Mouse (Mus musculus): ENCODE measurements around the gene Amd1. TPM values are rescaled to one million over a fixed set of nuclear protein-coding genes. Genes with fewer than 3 reads are reported as not detected.

Gene Amd1
- polyA plus RNA-seq, 1 experiment from 2014 or later = 83.3 TPM

GRCm38 (mm10) chr10:40258401-40258966, 43.5 kb downstream of the Amd1 start:
- peak; percentile 87 for DNase-seq (ENCODE audit: low spot score)
- H3K27ac ChIP-seq = peak overlapping the region; percentile 97
- no peaks in the 10 kb centered on the region for H3K27me3 ChIP-seq (ENCODE audit: low read depth, poor library complexity, severe bottlenecking)
- 2% methylated on average over 12 of the region's 12 CpGs for WGBS
- H3K36me3 ChIP-seq = peaks cover 23% of the 10 kb centered on the region
- H3K4me1 ChIP-seq = peaks cover 21% of the 10 kb centered on the region
- H3K9me3 ChIP-seq (replicated peaks) = no peaks in the 10 kb centered on the region
- peak overlapping the region; percentile 74 for H3K4me3 ChIP-seq

- Histone ChIP-seq H3K4me3 (peak within 1 kb of the TSS; percentile 74), H3K4me1 (peaks cover 21% of the 10 kb centered on the region), H3K27ac (peak within 1 kb of the TSS; percentile 97), H3K36me3 (peaks cover 32% of the 10 kb centered on the region), H3K27me3 (ENCODE audit: low read depth, poor library complexity, severe bottlenecking) (no peaks in the 10 kb centered on the region), H3K9me3 (replicated peaks) (no peaks in the 10 kb centered on the region)
- WGBS = under 1% methylated on average over 43 of the region's 43 CpGs
- DNase-seq (ENCODE audit: low spot score) = peak; percentile 97
Measured at GRCm38 (mm10) chr10:40257414-40258255, 44.4 kb downstream of the Amd1 start, which contains the start of gene Gtf3c6. TSS of gene Gtf3c6 (minus strand) at chr10:40258108.

- DNase-seq (ENCODE audit: low spot score) = peak; percentile 71
- H3K9me3 ChIP-seq (replicated peaks) = no peaks in the 10 kb centered on the region
- 10% methylated on average over 5 of the region's 5 CpGs for WGBS
- peaks cover 41% of the 10 kb centered on the region for H3K36me3 ChIP-seq
- H3K27ac ChIP-seq = peak overlapping the region; percentile 97
- H3K4me3 ChIP-seq = peak overlapping the region; percentile 74
- H3K27me3 ChIP-seq (ENCODE audit: low read depth, poor library complexity, severe bottlenecking) = no peaks in the 10 kb centered on the region
- H3K4me1 ChIP-seq = peaks cover 21% of the 10 kb centered on the region
Measured at GRCm38 (mm10) chr10:40256716-40257115, 45.3 kb downstream of the Amd1 start.

GRCm38 (mm10) chr10:40250969-40251368, 51.0 kb downstream of the Amd1 start:
- Histone ChIP-seq H3K36me3 (peaks cover 82% of the 10 kb centered on the region), H3K27me3 (ENCODE audit: low read depth, poor library complexity, severe bottlenecking) (no peaks in the 10 kb centered on the region), H3K4me1 (peaks cover 5% of the 10 kb centered on the region), H3K27ac (no peak overlapping the region), H3K4me3 (no peak overlapping the region), H3K9me3 (replicated peaks) (no peaks in the 10 kb centered on the region)
- WGBS = 93% methylated on average over 6 of the region's 6 CpGs
- DNase-seq (ENCODE audit: low spot score) = no peak

- Histone ChIP-seq H3K4me3 (no peak overlapping the region), H3K4me1 (peaks cover 10% of the 10 kb centered on the region), H3K27ac (no peak overlapping the region), H3K9me3 (replicated peaks) (no peaks in the 10 kb centered on the region), H3K36me3 (peaks cover 73% of the 10 kb centered on the region), H3K27me3 (ENCODE audit: low read depth, poor library complexity, severe bottlenecking) (no peaks in the 10 kb centered on the region)
- DNase-seq (ENCODE audit: low spot score) = no peak
- 92% methylated on average over 9 of the region's 9 CpGs for WGBS
Measured at GRCm38 (mm10) chr10:40249625-40250024, 52.4 kb downstream of the Amd1 start.

GRCm38 (mm10) chr10:40247166-40247716, 54.7 kb downstream of the Amd1 start:
- Histone ChIP-seq H3K9me3 (replicated peaks) (no peaks in the 10 kb centered on the region), H3K4me3 (peak overlapping the region; percentile 79), H3K36me3 (peaks cover 73% of the 10 kb centered on the region), H3K4me1 (peaks cover 10% of the 10 kb centered on the region), H3K27me3 (ENCODE audit: low read depth, poor library complexity, severe bottlenecking) (no peaks in the 10 kb centered on the region), H3K27ac (peak overlapping the region; percentile 89)
- 38% methylated on average over 11 of the region's 11 CpGs for WGBS
- peak; percentile 33 for DNase-seq (ENCODE audit: low spot score)

- Histone ChIP-seq H3K27ac (peak within 1 kb of the TSS; percentile 89), H3K9me3 (replicated peaks) (no peaks in the 10 kb centered on the region), H3K36me3 (peaks cover 73% of the 10 kb centered on the region), H3K27me3 (ENCODE audit: low read depth, poor library complexity, severe bottlenecking) (no peaks in the 10 kb centered on the region), H3K4me3 (peak within 1 kb of the TSS; percentile 79), H3K4me1 (peaks cover 10% of the 10 kb centered on the region)
- under 1% methylated on average over 54 of the region's 54 CpGs for WGBS
- peak; percentile 91 for DNase-seq (ENCODE audit: low spot score)
Measured at GRCm38 (mm10) chr10:40246374-40247165, 55.4 kb downstream of the Amd1 start, which contains the start of gene Rpf2. TSS of gene Rpf2 (minus strand) at chr10:40247036.

GRCm38 (mm10) chr10:40237826-40238225, 64.2 kb downstream of the Amd1 start:
- no peaks in the 10 kb centered on the region for H3K9me3 ChIP-seq (replicated peaks)
- 94% methylated on average over 5 of the region's 5 CpGs for WGBS
- no peak for DNase-seq (ENCODE audit: low spot score)
- no peak overlapping the region for H3K27ac ChIP-seq
- H3K27me3 ChIP-seq (ENCODE audit: low read depth, poor library complexity, severe bottlenecking) = no peaks in the 10 kb centered on the region
- H3K4me3 ChIP-seq = no peak overlapping the region
- H3K4me1 ChIP-seq = no peaks in the 10 kb centered on the region
- peaks cover 96% of the 10 kb centered on the region for H3K36me3 ChIP-seq

Other genes starting within 250 kb of the Amd1 start
- gene Slc16a10, start 159.9 kb downstream of the Amd1 start, polyA plus RNA-seq (2016; fragmentation: Nextera tagmentation; extraction: Ambion mirVana) = 10.4 and 12.6 TPM in 2 replicates
- 85.2 and 106 TPM in 2 replicates for gene Rpf2, start 55.1 kb downstream of the Amd1 start, polyA plus RNA-seq (2016; fragmentation: Nextera tagmentation; extraction: Ambion mirVana)
- 165 and 182 TPM in 2 replicates for gene Gtf3c6, start 44.1 kb downstream of the Amd1 start, polyA plus RNA-seq (2016; fragmentation: Nextera tagmentation; extraction: Ambion mirVana)
- gene Cdk19, start 37.4 kb upstream of the Amd1 start, polyA plus RNA-seq (2016; fragmentation: Nextera tagmentation; extraction: Ambion mirVana) = 5.0 and 9.0 TPM in 2 replicates

Data from limb, embryonic 10.5 days (tissue).